Mouse (Mus musculus) heart, postnatal 4 days (tissue): ENCODE results near the gene Dock1. TPM values are rescaled to one million over a fixed set of nuclear protein-coding genes. Genes with fewer than 3 reads are reported as not detected.

Source experiments
- DNase-seq: peaks from one replicate; pipeline ENCODE4 v3.0.0; 2021
- total RNA-seq, 2 experiments: library from RNA; stranded (reverse); gene quantifications; 2 replicates each; pipeline ENCODE4 v1.2.3; 2021

Gene Dock1
- total RNA-seq, 2 experiments from 2014 or later: 53.7 to 56.5 TPM

DNA sequence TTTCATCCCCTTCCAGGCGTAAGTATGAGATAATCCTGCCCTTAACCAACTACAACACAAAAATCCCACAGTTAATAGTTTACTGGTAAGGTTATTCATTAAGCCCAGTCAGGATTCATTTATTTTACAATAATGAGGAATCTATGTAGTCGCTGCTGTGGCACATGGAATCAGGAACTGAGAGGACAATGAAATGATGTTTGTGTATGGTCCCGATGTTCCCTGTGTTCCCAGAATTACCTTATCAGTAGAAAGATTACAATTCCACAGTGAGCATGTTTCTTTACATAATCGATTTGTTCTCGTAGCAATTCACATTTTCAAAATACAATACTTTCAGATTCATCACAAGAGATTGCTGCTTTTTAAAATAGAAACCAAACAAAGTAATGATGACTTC lies 83.0 kb downstream of the Dock1 start:
- DNase-seq: no peak

DNA sequence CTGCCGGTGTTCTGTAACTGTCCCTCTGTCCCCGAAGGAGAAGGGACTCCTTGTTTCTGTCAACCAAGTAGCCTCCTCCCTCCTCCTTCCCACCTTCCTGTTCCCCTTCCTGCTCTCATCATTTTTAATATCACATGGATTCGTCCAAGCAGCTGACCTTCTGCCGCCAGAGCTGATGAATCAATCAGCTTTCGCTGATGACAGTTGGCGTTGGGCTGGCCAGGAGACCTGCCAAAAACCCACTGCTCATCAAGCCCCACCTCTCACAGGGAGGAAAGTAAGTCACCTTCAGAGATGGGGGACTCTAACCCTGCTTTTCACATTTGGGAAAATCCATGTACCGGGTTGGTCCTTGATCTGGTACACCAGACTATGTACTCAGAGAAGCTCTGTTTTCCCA lies 87.2 kb downstream of the Dock1 start:
- DNase-seq: no peak

DNA sequence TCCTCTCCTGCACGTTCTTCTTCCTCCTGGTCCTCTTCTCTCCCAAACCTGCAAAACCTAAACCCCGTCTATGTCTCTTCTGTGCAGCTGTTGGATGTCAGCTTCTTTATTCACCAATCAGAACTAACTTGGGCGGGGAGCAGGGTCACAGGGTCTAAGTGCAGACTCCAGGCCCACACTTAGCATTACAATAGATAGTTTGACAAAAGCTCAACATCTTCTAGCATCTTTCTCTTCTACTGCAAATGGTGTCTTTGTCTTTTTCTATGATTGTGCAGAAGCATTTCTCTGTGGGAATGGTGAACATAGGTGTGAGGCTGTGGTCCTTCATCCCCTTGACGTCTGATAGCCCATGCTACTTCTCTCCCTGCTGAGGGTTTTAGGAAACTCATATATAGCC lies 91.3 kb downstream of the Dock1 start:
- no peak for DNase-seq

DNA sequence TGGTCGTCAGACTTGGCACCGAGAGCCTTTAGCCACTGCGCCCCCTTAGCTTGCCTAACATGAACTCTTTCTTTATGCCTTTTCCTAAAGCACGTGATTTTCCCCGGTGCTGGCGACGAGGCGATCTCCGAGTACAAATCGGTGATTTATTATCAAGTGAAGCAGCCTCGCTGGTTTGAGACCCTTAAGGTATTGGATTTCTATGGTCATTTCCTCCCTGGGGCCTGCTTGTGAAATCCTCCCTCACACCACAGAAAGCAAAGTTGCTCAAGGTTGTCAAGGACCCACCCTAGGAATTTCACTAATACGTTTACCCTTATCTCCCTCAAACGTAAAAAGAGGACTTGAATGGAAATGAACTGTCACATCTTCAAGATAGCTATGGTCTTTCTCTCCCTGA lies 94.7 kb downstream of the Dock1 start:
- DNase-seq: no peak

DNA sequence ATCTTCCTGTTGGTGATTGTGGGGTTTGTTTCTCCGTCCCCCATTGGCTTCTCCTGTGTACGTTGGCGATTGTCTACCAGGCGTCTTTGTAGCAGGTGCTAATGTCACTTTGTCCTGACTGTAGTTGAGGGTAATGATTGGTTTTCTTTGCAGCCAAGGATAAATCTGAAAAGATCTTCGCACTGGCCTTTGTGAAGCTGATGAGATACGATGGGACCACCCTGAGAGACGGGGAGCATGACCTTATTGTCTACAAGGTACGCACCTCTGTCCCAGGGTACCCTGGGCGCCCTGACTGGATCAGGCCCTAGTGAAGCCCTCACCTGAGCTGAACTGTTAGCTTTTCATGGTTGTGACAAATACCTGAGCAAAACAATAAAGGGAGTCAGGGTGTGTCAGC lies 100.9 kb downstream of the Dock1 start:
- no peak for DNase-seq

DNA sequence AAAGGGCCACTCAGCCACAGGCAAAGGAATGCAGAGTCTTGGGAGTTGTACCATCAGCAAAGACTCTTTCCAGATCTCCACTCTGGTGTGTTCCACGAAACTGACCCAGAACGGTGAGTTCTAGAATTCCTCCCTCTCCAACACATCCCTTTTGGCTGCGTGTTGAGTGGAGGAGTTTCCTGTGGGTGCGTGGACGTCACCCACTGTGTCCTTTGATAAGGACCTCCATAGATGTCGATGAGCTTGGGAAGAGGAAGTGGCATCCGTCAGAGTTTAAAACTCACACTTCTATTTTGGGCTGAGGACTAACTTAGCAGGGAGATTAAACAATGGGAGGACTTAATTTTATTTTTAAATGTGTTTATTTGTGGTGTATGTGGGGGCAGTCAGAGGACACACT lies 101.9 kb downstream of the Dock1 start:
- peak; percentile 12 for DNase-seq

DNA sequence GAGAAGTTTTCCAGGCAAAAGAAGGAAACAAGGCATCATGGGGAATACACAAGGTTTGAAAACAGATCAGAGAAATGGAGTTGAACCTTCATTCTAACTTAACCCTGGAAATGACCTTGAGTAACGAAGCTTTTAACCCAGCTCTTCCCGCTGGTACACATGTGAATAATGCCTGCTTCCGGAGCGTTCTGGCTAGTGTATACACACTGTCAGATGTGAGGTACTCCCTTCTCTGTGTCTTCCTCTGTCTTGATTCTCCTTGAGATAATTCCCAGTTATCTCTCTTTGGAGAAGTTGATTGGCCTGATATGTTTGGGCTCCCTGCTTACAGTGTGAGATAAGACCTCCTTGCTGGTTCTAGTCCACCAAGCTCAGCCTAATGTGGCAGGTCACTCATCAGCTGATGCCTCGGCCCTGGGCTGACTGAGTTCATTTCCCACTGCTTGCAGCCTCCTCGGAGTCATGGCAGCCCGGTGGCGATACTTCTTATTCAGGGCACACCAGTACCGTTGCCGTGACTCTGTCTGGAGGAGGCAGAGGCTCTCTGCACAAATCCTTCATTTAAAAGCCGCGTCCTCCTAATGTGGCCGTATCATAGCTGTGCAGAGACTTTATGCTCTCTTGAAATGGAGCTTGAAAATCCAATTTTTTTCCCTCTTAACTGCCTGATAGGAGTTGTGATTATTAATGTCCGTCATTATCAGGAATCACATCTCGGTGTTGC lies 102.6 kb downstream of the Dock1 start:
- DNase-seq: no peak

DNA sequence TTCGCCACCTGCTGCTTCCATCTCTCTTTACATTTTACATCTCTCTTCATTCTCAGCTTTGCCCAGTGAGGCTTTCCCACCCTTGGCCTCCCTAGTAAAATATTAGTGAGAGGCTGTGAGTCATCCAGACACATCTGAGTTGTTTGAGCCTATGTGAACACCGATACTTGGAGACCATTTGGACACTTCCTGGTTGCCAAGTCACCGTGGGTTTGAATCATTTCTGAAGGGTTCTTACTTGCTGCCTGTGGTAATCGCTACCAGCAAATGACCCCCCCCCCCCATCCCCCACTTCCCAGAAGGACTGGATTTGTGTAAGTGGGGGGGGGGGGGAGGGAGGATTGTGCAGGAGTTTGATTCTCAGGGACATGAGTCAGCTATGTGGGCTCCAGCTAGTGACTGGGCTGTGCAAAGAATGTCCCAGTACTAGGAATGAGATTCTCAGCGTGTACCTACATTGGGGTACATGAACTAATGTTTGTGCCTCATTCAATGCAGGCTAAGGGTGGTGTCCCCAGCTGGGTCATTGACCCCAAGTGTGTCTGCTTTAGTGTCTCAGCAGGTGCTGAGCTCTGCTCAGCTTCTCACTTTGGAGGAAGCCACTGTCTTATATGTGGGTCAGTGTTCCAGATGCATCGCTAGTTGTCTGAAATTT lies 103.4 kb downstream of the Dock1 start:
- no peak for DNase-seq

DNA sequence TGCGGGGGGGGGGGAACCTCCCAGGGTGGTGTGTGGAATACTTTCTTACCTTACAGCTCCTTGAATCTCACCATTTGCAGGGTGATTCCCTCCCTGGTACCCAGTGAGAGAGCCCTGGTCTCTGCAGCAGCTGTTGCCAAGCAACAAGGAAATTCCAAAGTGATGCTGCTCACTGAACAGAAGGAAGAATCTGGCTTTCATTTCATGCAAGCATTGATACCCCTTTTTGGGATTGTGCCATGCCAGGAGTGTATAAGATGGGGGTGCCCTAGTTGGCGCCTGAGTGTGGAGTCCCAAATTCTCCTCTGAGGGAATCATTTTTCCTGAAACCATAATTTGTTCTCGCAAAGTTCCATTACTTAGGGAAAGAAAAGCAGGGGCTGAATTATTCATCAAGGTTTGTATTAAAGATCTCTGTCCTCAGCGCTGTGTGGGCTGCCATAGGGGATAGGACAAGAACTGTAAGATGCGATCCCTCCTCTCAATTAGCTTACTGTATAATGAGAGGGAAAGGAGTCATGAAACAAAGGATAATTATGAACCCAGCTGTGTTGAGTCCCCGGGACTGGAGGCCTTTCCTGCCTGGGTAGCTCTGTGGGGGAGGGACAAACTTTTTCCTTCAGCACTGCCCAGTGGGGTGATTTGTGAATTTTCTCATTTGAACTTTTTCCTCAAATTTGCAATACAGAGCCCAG lies 104.2 kb downstream of the Dock1 start:
- DNase-seq: no peak

DNA sequence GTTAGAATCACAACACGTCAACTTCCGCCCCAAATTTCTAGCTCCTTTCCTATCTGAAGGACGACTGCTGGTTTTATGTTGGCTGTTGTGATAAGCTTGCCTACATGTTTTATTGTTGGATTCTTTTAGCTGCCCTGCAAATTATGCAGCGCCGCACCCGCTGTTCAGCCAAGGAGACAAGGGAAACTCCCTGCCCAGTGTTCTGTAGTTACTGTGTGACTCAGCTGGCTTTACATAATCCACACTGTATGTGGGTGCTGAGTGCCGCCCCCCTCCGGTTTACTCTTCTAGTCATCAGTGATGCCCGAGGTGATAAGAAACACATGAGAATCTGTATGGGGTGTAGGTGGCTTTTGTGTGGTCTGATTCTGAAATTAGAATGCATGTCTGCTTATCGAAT lies 105.2 kb downstream of the Dock1 start:
- DNase-seq: no peak

DNA sequence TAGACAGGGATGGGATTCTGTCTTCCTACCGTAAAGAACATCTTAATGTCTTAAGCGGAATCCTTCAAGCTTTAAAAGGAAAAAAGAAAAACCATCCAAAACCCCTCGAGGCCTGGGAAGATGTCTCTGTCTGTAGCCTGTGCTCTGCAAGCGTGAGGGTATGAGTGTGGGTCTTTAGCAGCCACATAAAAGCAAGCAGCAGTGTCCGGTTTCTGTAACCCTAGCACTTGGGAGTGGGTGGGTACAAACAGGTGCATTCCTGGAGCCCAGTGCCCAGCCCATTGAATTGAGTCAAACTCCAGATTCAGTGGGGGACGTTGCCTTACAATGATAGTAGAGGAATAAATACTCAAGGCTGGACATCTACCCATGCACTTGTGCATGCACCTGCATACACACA lies 105.9 kb downstream of the Dock1 start:
- no peak for DNase-seq

DNA sequence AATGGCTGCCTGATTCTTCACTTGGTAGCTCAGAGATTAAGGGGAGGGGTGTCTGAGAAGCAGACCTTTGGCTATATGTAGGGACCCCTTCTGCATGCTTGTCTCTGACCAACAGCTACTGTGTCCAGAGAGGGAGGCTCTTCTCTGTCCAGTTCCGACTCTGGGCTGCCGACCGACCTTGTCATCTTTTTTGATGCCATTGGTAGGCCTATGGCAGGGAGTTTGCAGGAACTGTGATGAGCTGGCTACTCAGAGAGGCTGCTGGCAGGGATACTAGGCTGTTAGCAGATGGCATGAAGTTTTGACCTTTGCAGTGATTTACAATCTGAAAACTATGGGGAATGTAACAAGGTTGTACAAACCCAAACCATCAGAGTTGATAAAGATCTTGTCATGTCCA lies 109.3 kb downstream of the Dock1 start:
- DNase-seq: no peak

DNA sequence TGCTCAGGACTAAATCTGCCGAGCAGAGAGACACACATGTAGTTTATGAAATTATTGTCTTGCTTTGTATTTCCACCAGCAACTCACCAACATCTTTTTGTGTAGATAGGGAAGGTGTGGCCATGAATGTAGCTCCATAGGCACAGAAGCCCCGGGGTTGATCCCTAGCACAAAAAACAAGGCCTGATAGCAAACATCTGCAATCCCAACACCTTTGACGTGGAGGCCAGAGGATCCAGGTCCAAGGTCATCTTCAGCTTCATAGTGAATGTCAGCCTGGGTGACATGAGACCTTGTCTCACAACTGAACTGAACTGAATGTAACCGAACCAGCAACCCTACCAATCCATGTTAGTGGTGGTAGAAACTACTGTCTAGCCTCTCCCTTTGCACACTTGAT lies 116.7 kb downstream of the Dock1 start:
- no peak for DNase-seq

DNA sequence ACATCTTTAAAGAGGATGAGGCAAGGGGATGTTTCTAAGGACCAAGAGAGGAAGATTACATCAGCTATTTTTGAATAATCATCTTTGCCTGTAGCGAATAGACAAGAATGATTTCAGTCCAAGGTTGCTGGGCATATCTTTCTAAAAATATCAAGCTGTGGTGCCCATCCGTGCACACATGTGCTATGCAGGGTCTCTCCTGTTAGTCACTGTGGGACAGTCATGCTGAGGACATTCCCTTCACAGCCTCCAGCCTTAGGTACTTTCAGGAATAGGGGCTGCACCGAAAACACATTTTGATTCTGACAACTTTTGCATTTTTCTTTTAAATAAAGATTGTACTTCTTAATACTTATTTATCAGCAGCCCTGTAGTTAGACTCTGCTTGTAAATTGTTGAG lies 124.4 kb downstream of the Dock1 start:
- DNase-seq: no peak

DNA sequence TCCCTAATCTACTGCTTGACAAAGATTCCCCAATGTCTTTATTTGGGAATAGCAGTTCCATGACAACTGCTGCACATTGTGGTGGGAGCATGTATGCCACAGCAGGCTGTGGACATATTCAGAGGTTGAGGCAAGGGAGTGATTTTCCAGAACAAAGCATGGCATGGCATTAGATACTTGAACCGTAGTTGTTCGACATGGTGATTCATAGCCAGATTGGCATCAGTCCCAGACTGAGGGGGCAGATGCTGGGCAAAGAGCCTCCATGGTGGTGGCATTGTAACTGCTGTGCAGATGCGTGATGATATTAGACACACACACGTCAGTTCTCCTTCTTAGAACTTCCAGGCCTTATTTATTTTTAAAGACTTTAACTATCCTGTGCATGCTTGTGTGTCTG lies 129.6 kb downstream of the Dock1 start:
- no peak for DNase-seq

DNA sequence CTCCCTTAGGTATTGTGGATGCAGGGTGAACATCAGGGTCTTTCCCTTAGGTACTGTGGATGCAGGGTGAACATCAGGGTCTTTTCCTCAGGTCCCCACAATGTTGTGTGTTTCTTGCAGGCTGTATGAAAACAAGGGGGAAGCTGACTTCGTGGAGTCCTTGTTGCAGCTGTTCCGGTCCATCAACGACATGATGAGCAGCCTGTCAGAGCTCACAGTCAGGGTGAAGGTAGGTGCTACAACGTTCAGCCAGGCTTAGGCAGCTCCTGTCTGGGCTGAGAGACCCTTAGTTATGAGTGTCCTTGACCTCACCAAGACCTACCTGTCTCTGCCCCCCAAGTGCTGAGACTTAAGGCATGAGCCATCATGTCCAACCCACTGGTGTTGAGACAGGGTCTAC lies 134.0 kb downstream of the Dock1 start:
- DNase-seq: no peak

DNA sequence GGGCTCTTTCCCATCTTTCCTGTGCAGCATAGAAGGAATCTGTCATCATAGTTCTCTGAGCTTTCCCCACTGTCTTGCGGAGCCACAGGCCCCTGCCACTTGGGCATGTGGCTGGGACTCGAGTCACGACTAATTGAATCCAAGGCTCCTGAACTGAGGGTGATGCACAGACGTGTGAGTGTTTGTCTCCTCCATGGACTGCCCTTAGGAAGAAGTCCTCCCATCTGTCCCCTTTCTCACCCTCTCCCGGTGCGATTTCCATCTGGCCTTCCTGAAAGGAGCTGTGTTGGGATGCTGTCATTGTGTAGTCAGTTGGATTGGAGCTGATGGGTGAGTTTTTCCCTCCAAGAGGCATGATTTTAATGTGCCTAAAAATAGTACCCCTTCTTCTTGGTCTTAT lies 136.3 kb downstream of the Dock1 start:
- DNase-seq: no peak

DNA sequence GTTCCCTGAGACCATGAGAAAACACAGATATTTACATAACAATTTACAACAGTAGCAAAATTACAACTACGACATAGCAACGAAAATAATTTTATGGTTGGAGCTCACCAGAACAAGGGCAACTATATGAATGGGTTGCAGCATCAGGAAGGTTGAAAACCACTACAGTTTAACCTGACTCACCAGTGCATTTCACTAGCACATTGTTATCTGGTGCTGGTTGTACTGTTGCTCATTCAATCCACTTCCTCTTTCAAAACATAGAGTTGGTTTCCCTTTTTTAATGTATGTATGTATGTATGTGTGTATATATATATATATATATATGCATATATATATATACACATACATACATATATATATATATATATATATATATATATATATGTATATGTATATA lies 138.0 kb downstream of the Dock1 start:
- no peak for DNase-seq

DNA sequence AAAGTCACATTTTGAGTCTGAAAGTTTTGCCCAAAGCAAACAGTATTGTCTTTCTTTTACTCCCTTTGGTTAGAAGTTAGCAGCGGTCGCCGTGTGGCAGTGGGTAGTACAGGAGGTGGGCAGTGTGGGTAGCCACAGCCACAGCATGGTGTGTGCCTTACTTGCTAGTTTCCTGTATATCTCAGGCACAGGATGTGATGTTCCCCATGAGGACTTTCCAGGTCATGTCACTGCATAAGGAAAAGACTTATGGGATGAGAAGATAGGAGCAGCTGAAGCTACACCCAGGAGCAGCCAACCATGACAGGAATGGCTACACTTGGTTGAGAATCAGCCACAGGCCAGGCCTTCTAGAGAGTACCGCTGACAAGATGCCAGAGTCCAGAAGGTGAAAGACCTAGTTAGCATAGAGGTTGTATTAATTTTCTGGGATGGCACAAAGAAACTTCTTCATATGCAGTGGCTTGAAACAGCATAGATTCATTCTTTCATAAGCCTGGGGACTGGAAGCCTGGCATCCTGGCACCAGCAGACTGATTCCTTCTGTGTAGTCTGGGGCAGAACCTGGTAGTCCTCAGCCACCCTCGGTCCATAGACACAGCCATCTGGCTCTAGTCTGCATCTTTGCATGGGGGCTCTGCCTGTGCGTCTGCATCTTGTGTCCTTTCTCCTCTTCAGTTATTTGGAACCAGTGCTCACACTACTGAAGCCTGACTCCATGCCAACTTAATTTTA lies 139.0 kb downstream of the Dock1 start:
- no peak for DNase-seq

DNA sequence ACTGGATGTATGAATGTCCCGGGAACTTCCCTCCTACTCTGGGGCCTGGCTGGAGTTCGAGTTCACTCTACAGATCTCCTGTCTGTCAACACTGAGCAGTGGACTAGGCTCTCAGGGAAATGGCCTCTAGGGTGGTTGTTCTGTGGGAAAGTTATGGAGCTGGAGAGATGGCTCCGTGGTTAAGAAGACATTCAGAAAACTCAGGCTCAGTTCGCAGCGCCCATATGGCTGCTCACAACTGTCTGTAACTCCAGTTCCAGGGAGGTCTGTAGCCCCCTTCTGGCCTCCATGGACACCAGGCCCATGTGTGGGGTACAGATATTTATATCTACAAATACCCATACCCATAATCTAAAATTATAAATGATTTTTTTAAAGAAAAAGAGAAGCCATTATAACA lies 148.0 kb downstream of the Dock1 start:
- DNase-seq: no peak

DNA sequence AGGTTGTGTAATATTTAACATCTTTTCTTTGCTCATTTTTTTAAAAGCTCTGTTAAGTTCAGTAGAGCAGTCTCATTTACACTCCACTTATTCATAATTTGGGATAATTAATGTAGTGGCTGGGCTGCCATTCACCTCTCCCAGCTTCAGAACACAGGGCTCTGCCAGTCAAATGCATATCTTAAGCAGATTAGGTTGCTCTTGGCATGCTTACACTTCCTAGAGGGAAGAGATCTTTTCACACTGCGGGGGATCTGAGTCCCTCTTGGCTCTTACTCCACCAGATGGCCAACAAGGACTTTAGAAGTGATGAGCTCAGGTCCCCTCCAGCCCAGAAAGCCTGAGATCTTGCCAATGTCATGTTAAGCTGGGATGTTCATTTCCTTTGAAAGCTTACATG lies 150.8 kb downstream of the Dock1 start:
- no peak for DNase-seq

DNA sequence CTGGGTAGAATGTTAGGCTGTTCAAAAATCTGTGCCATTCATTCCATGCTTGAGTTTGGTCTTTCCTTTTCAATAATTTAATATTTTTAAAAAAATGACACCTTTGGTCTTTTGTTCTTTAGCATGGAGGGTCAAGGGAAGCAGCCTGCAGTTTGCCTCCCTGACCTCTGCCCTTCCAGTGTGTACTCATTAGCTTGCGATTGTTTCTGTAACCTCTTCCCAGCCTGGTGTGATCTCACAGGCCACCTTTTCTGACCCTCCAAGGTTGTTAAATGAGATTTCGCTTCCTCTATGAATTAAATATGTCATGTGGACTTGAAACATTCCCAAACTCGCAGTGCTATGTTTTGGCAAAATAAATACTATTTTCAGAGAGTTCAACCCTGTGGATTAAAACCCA lies 151.6 kb downstream of the Dock1 start:
- no peak for DNase-seq

DNA sequence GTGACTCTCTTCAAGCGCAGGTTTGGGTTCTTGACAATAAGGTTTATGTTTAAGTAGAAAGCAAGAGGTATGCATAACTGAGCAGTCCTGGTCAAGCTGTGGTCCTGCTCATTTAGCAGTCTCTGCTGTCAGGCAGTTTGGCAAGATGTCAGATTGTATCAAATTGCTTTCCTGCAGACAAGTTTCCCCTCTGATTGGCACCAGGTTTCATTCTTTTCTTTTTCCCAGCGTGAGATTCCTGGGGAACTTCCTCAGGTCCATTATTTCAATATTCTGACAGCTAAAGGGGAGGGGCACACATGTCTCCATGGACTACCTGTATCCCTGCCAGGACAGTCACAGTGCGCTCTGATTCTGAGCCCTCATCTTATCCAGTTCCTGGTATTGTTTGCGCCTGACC lies 153.4 kb downstream of the Dock1 start:
- no peak for DNase-seq
